ENCODE assay signal across 32 mouse cellular contexts in the genomic region with DNA sequence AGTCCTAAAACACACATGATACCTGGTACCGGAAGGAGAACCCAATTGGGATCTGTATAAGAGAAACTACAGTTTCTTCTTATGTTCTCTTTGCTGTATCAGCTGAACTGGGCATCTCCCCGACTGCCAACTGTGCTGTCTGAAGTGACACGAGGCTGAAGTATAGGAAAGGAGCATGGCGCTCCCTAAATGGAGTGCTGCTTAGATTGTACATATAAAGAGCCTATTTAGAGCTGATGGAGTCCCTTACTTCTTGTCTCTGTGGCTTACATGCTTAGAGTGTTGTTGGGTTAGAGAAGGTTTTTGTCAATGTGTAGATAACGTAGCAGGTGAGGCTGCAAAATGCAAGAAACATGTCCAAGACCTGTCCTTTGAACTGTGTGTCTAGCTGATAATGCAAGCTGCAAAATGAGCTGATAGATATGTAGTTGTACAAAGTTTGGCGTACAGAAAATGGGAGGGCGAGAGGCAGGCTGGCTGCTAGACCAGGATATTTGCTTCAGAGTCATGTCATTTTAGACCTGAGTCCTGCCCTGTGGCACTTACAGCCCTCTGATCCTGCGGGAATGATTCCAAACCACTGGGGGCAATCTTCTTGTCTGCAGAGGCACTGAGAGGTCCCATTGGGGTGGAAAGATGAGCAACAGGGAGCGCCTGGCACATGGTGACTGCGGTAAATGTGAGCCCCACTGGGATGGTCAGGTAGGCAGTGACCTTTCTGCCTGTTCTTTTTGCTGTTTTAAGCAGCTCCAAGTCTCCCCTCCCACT.
DNase-seq lines count a peak whose midpoint lies in the region; ATAC-seq and TF ChIP-seq lines count a peak whose summit lies in the region.
"Had no signal": no experiment of that assay in that cellular context is flagged by ENCODE, and none has a peak within 500 bp of the region (broad histone marks: within the 10 kb centered on the region; RNA-seq: fewer than 3 reads in every experiment).

No protein-coding gene starts in this region.

- no peaks in the 10 kb centered on the region for H3K27me3 ChIP-seq in stomach, embryonic 15.5 days (replicated peaks)
- H3K27me3 ChIP-seq in stomach, postnatal 0 days (ENCODE audit: control insufficient read depth, insufficient read depth, low read length), result no peaks in the 10 kb centered on the region
- no peaks in the 10 kb centered on the region for H3K27me3 ChIP-seq in liver, embryonic 11.5 days (replicated peaks; ENCODE audit: control insufficient read depth, insufficient read depth, low read length)
- H3K27me3 ChIP-seq in liver, postnatal 0 days (ENCODE audit: insufficient read depth, low read length), result no peaks in the 10 kb centered on the region
- H3K27me3 ChIP-seq in heart, embryonic 10.5 days (ENCODE audit: insufficient read depth, poor library complexity, severe bottlenecking), result 0 out of 2 replicates have a peak, but pooled peaks cover 3% of the 10 kb centered on the region
- H3K27me3 ChIP-seq: neural tube, embryonic 12.5 days; Patski had no signal

- H3K4me3 ChIP-seq in stomach, embryonic 15.5 days (replicated peaks), result no peak overlapping the region
- no peak overlapping the region for H3K4me3 ChIP-seq in stomach, postnatal 0 days (ENCODE audit: low read depth, low read length)
- H3K4me3 ChIP-seq in liver, embryonic 11.5 days (ENCODE audit: low read depth, low read length), result no peak overlapping the region
- no peak overlapping the region for H3K4me3 ChIP-seq in liver, postnatal 0 days (ENCODE audit: low read depth, low read length)
- H3K4me3 ChIP-seq in heart, embryonic 10.5 days, result no peak overlapping the region
- H3K4me3 ChIP-seq: embryonic facial prominence, embryonic 13.5 days; limb, embryonic 12.5 days; megakaryocyte, embryonic 14.5 days; neural tube, embryonic 12.5 days had no signal

- no peaks in the 10 kb centered on the region for H3K9me3 ChIP-seq in stomach, embryonic 15.5 days
- no peaks in the 10 kb centered on the region for H3K9me3 ChIP-seq in stomach, postnatal 0 days (ENCODE audit: control insufficient read depth, low read length)
- no peaks in the 10 kb centered on the region for H3K9me3 ChIP-seq in liver, embryonic 11.5 days (ENCODE audit: control insufficient read depth, low read length)
- no peaks in the 10 kb centered on the region for H3K9me3 ChIP-seq in liver, postnatal 0 days (ENCODE audit: low read length)
- H3K9me3 ChIP-seq in heart, embryonic 10.5 days, result no peaks in the 10 kb centered on the region
- H3K9me3 ChIP-seq: embryonic facial prominence, embryonic 13.5 days; limb, embryonic 12.5 days; megakaryocyte, embryonic 14.5 days; neural tube, embryonic 12.5 days had no signal

- no peaks in the 10 kb centered on the region for H3K36me3 ChIP-seq in stomach, embryonic 15.5 days
- no peaks in the 10 kb centered on the region for H3K36me3 ChIP-seq in stomach, postnatal 0 days (ENCODE audit: control insufficient read depth, insufficient read depth, low read length)
- H3K36me3 ChIP-seq in liver, embryonic 11.5 days (ENCODE audit: control insufficient read depth, insufficient read depth, low read length), result no peaks in the 10 kb centered on the region
- no peaks in the 10 kb centered on the region; the same call in 1 of the 2 replicates for H3K36me3 ChIP-seq in liver, postnatal 0 days (replicated peaks; ENCODE audit: insufficient read depth, low read length)
- no peaks in the 10 kb centered on the region for H3K36me3 ChIP-seq in heart, embryonic 10.5 days
- H3K36me3 ChIP-seq: embryonic facial prominence, embryonic 13.5 days; neural tube, embryonic 12.5 days had no signal

- no peak for TF ChIP-seq CTCF in stomach, postnatal 0 days (IDR thresholded peaks at IDR 0.05; ENCODE audit: low read depth)
- no peak for TF ChIP-seq CTCF in liver, postnatal 0 days (IDR thresholded peaks at IDR 0.05; ENCODE audit: low read depth)

- H3K9ac ChIP-seq in stomach, embryonic 15.5 days, result no peak overlapping the region
- H3K9ac ChIP-seq in stomach, postnatal 0 days (ENCODE audit: low read length), result no peak overlapping the region
- no peak overlapping the region for H3K9ac ChIP-seq in liver, embryonic 11.5 days (ENCODE audit: low read depth, low read length)
- no peak overlapping the region for H3K9ac ChIP-seq in liver, postnatal 0 days (replicated peaks)
- H3K9ac ChIP-seq: embryonic facial prominence, embryonic 13.5 days; hindbrain, embryonic 14.5 days; limb, embryonic 12.5 days; neural tube, embryonic 12.5 days had no signal

- no peak for DNase-seq in stomach, postnatal 0 days (ENCODE audit: low spot score)
- no peak for DNase-seq in liver, embryonic 11.5 days (ENCODE audit: low spot score)
- no peak for DNase-seq in liver, postnatal 0 days
- no peak for DNase-seq in layer of hippocampus, adult 8-10 months (ENCODE audit: low spot score in 2 of 2)
- no peak for DNase-seq in gastrocnemius, postnatal 10 days
- DNase-seq in heart, embryonic 10.5 days (ENCODE audit: low spot score), result no peak
- DNase-seq: adrenal gland, adult 8-10 months; cerebellum, adult 2 months; cerebellum, postnatal 25 days; embryo, embryonic 11 days; gastrocnemius, postnatal 14 days; heart, adult 18-20 months; heart, postnatal 4 days; kidney, adult 2 months; layer of hippocampus, postnatal 36 days; lung, adult 2 months; lung, postnatal 14 days; midbrain, embryonic 14.5 days; retina, postnatal 1 day; right cerebral cortex, postnatal 25 days; spleen, adult 18-20 months; thymus, postnatal 25 days had no signal

- H3K4me2 ChIP-seq in stomach, embryonic 15.5 days, result no peak overlapping the region
- H3K4me2 ChIP-seq in stomach, postnatal 0 days (replicated peaks; ENCODE audit: low read depth), result no peak overlapping the region
- no peak overlapping the region for H3K4me2 ChIP-seq in liver, embryonic 11.5 days
- H3K4me2 ChIP-seq in liver, postnatal 0 days (ENCODE audit: low read depth, low read length), result no peak overlapping the region
- H3K4me2 ChIP-seq: embryonic facial prominence, embryonic 13.5 days; hindbrain, embryonic 14.5 days; limb, embryonic 12.5 days; neural tube, embryonic 12.5 days had no signal

- 0 out of 2 replicates have a peak, but pooled peaks have one; percentile 14 for ATAC-seq in stomach, embryonic 15.5 days (ENCODE audit: insufficient read depth, low FRiP score, low read depth)
- ATAC-seq in stomach, postnatal 0 days (ENCODE audit: low FRiP score, low TSS enrichment), result no peak
- peak; percentile 92 for ATAC-seq in liver, embryonic 11.5 days (replicated peaks; ENCODE audit: low FRiP score)
- peak; percentile 75 for ATAC-seq in liver, postnatal 0 days
- ATAC-seq: forebrain, embryonic 16.5 days; inflammation-experienced regulatory T-cells, adult 6 months; Patski had no signal

- no peak overlapping the region for H3K27ac ChIP-seq in stomach, embryonic 15.5 days
- H3K27ac ChIP-seq in stomach, postnatal 0 days (replicated peaks), result no peak overlapping the region
- no peak overlapping the region; the same call in 1 of the 2 replicates for H3K27ac ChIP-seq in liver, embryonic 11.5 days (ENCODE audit: low read depth, low read length)
- no peak overlapping the region for H3K27ac ChIP-seq in liver, postnatal 0 days (ENCODE audit: low read depth)
- no peak overlapping the region for H3K27ac ChIP-seq in heart, embryonic 10.5 days
- H3K27ac ChIP-seq: embryonic facial prominence, embryonic 13.5 days; hindbrain, embryonic 14.5 days; kidney, postnatal 0 days; neural tube, embryonic 12.5 days had no signal

- no peak for TF ChIP-seq EP300 in stomach, postnatal 0 days (optimal IDR thresholded peaks at IDR 0.05)
- peak; percentile 89 for TF ChIP-seq EP300 in liver, postnatal 0 days (IDR thresholded peaks at IDR 0.05; ENCODE audit: low read depth)

- 84% methylated on average over 10 of the region's 10 CpGs for WGBS in stomach, embryonic 15.5 days
- 86% methylated on average over 10 of the region's 10 CpGs for WGBS in stomach, postnatal 0 days
- 74% methylated on average over 10 of the region's 10 CpGs for WGBS in liver, embryonic 11.5 days
- 64% methylated on average over 10 of the region's 10 CpGs for WGBS in liver, postnatal 0 days (ENCODE audit: insufficient replicate concordance)
- 81% methylated on average over 10 of the region's 10 CpGs for WGBS in heart, embryonic 10.5 days

- no peaks in the 10 kb centered on the region for H3K4me1 ChIP-seq in stomach, embryonic 15.5 days
- H3K4me1 ChIP-seq in stomach, postnatal 0 days (replicated peaks; ENCODE audit: control insufficient read depth, insufficient read depth), result no peaks in the 10 kb centered on the region
- peaks cover 8% of the 10 kb centered on the region for H3K4me1 ChIP-seq in liver, embryonic 11.5 days (replicated peaks; ENCODE audit: control insufficient read depth, insufficient read depth, low read length)
- no peaks in the 10 kb centered on the region for H3K4me1 ChIP-seq in liver, postnatal 0 days (ENCODE audit: insufficient read depth)
- H3K4me1 ChIP-seq in heart, embryonic 10.5 days, result no peaks in the 10 kb centered on the region
- H3K4me1 ChIP-seq: embryonic facial prominence, embryonic 13.5 days; neural tube, embryonic 12.5 days had no signal
